Mouse (Mus musculus) heart, embryonic 12.5 days (tissue): ENCODE measurements at regions not wholly inside any gene's neighbourhood (a gene's known extent, or its start where the extent isn't known, plus 50 kb on each side); places are given as distances from the start of the nearest gene placed in this dataset.

Source experiments
- ATAC-seq: fragments of 200-750 bp; cut with Nextera tagmentation; 2 replicates; pipeline ENCODE4 v1.8.0; 2017; ENCODE audit warnings: moderate TSS enrichment, moderate library complexity; ENCODE audit not compliant: insufficient number of reproducible peaks, low FRiP score
- H3K27ac ChIP-seq: fragments of 300-500 bp; sonication (generic); 2 replicates; pipeline ENCODE4 v1.5.1; 2016; ENCODE audit warnings: mild to moderate bottlenecking, moderate library complexity; ENCODE audit not compliant: poor library complexity, severe bottlenecking
- H3K27me3 ChIP-seq: fragments of 300-500 bp; sonication (generic); replicated peaks from 2 replicates; pipeline ENCODE4 v1.6.1; 2016; ENCODE audit warnings: mild to moderate bottlenecking, moderate library complexity
- H3K36me3 ChIP-seq: fragments of 300-500 bp; sonication (generic); 2 replicates; pipeline ENCODE4 v1.6.1; 2016; ENCODE audit warnings: mild to moderate bottlenecking, moderate library complexity
- H3K4me1 ChIP-seq: fragments of 300-500 bp; sonication (generic); replicated peaks from 2 replicates; pipeline ENCODE4 v1.6.1; 2016; ENCODE audit warnings: mild to moderate bottlenecking
- H3K4me2 ChIP-seq: fragments of 300-500 bp; sonication (generic); 2 replicates; pipeline ENCODE4 v1.6.1; 2016; ENCODE audit warnings: mild to moderate bottlenecking, moderate library complexity
- H3K4me3 ChIP-seq: fragments of 300-500 bp; sonication (generic); 2 replicates; pipeline ENCODE4 v1.5.1; 2016; ENCODE audit warnings: mild to moderate bottlenecking
- H3K9ac ChIP-seq: fragments of 300-500 bp; sonication (generic); 2 replicates; pipeline ENCODE4 v1.6.1; 2016; ENCODE audit warnings: mild to moderate bottlenecking, moderate library complexity
- H3K9me3 ChIP-seq: fragments of 300-500 bp; sonication (generic); replicated peaks from 2 replicates; pipeline ENCODE4 v1.6.1; 2016; ENCODE audit warnings: mild to moderate bottlenecking, moderate library complexity
- WGBS: fragments of 180-500 bp; shearing (Covaris S2); methylation state at CpG from one replicate; pipeline ENCODE4 v1.1.7; 2016; 5-methylcytosine and 5-hydroxymethylcytosine counted together

DNA sequence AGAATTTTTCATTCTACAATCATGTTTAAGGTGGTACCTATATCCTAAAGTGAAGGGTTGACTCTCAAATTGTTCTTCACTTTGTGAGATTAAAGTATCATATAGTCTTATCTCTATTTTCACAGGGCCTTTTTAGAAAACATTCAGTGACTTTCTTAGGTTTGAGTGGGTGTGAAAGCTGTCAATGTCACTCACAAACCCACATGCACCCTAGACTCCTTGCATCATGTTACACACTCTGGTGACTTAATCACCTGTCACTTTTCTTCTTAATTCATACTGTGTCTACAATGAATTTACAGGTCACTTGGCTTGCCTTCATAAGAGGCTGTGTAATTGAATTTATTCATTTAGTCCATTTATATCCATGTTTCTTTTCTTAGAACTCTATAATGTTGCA, 1026.8 kb upstream of the Alcam start:
- no peak overlapping the region for H3K4me3 ChIP-seq
- H3K27me3 ChIP-seq: no peaks in the 10 kb centered on the region
- H3K9me3 ChIP-seq: no peaks in the 10 kb centered on the region
- no peaks in the 10 kb centered on the region for H3K4me1 ChIP-seq
- no peak overlapping the region for H3K9ac ChIP-seq
- H3K27ac ChIP-seq: no peak overlapping the region
- H3K36me3 ChIP-seq: no peaks in the 10 kb centered on the region
- ATAC-seq: no peak
- no peak overlapping the region for H3K4me2 ChIP-seq

DNA sequence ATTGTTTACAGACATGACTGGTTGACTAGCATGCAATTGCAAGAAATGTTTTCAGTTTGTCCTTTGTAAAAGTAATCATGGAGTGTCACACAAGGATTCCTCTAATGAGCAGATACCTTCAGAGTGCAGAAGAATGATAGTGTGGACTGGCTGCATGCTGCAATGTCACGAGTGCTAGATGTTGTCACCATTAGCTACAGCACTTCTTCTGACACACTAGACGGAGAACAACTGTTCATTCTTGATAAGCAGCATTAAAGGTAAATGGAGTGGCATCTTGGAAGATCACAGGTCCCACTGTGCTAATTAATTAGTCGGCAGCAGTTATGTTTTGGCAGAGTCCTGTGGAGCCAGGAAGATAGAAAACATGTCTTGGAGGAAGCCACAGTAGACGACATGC, 985.6 kb upstream of the Alcam start:
- no peak for ATAC-seq
- Histone ChIP-seq H3K4me2 (no peak overlapping the region), H3K9ac (no peak overlapping the region), H3K4me1 (no peaks in the 10 kb centered on the region), H3K27ac (no peak overlapping the region), H3K4me3 (no peak overlapping the region), H3K9me3 (no peaks in the 10 kb centered on the region), H3K36me3 (no peaks in the 10 kb centered on the region), H3K27me3 (no peaks in the 10 kb centered on the region)
- 61% methylated on average over 4 of the region's 4 CpGs for WGBS

DNA sequence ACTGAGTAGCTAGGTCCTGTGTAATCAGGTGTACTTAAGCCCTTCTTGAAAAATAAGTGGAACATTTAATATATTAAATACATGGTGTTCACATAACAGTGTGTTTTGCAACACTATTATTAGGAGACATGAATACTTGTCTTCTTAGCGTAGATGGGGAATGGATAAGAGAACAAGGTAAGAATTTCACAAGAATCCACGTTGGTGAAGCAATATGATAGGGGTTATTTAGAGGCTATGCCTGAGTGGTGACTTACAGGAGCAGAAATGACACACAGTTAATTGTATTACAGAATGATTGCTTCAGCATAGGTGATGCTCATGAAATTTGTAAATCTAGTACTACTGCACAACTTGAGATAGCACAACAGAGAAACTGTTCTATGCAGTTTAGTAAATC, 964.5 kb upstream of the Alcam start:
- no peaks in the 10 kb centered on the region for H3K36me3 ChIP-seq
- no peaks in the 10 kb centered on the region for H3K27me3 ChIP-seq
- no peaks in the 10 kb centered on the region for H3K9me3 ChIP-seq
- ATAC-seq: no peak
- H3K4me3 ChIP-seq: no peak overlapping the region
- H3K4me1 ChIP-seq: no peaks in the 10 kb centered on the region
- no peak overlapping the region for H3K9ac ChIP-seq
- H3K4me2 ChIP-seq: no peak overlapping the region
- WGBS: 58% methylated on average over 2 of the region's 2 CpGs
- no peak overlapping the region for H3K27ac ChIP-seq

DNA sequence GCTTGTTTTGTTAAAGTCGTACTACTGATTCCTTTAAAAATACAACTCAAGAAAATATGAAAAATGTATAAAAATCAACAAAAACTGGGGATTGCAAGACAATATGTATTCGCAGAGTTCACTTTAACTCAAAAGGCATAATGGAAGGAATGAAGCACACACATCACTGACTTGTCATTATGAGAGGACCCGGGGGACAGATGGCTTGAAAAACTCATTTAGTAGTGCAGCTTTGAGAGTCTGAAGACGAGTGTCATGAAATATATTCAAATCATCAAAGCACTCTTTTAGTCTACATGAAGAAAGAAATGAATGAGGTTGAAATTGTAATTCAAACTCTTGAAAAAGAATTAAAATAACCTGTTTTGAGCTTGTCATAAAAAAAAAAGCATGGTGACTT, 931.3 kb upstream of the Alcam start:
- no peak overlapping the region for H3K4me3 ChIP-seq
- H3K36me3 ChIP-seq: no peaks in the 10 kb centered on the region
- no peak for ATAC-seq
- no peak overlapping the region for H3K9ac ChIP-seq
- H3K9me3 ChIP-seq: peaks cover 4% of the 10 kb centered on the region; the same call in 1 of the 2 replicates
- no peaks in the 10 kb centered on the region for H3K27me3 ChIP-seq
- H3K4me1 ChIP-seq: no peaks in the 10 kb centered on the region
- no peak overlapping the region for H3K4me2 ChIP-seq
- H3K27ac ChIP-seq: no peak overlapping the region
- 76% methylated on average over 4 of the region's 4 CpGs for WGBS

DNA sequence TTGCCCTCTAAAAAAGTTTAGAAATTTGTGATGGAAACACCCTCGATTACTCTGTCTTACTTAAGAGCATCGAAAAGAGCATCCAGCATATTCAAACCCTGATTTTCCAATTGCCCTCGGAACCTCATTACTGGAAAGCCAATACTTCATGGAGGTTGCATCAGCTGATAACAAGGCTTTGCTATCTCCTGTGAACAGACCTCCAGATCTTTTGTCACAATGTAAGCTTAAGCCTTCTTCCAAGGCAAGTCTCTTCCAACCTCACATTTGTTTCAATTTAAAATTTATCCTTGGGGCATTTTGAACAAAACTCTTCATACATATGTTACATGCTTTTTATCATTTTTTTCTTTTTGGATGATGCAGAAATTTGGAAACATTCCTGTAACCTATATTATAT, 888.3 kb upstream of the Alcam start:
- H3K27me3 ChIP-seq: no peaks in the 10 kb centered on the region

GRCm38 (mm10) chr16:53326353-53326752, 872.5 kb upstream of the Alcam start:
- Histone ChIP-seq H3K27ac (no peak overlapping the region), H3K9ac (no peak overlapping the region), H3K36me3 (no peaks in the 10 kb centered on the region), H3K9me3 (no peaks in the 10 kb centered on the region), H3K27me3 (no peaks in the 10 kb centered on the region), H3K4me3 (no peak overlapping the region), H3K4me2 (no peak overlapping the region), H3K4me1 (no peaks in the 10 kb centered on the region)
- no peak for ATAC-seq

More for the DNA sequence above, 888.3 kb upstream of the Alcam start:
- Histone ChIP-seq H3K9me3 (no peaks in the 10 kb centered on the region), H3K4me2 (no peak overlapping the region), H3K4me3 (no peak overlapping the region), H3K27ac (no peak overlapping the region), H3K9ac (no peak overlapping the region), H3K4me1 (no peaks in the 10 kb centered on the region), H3K36me3 (no peaks in the 10 kb centered on the region)
- no peak for ATAC-seq
- WGBS: 71% methylated on average over 3 of the region's 3 CpGs

DNA sequence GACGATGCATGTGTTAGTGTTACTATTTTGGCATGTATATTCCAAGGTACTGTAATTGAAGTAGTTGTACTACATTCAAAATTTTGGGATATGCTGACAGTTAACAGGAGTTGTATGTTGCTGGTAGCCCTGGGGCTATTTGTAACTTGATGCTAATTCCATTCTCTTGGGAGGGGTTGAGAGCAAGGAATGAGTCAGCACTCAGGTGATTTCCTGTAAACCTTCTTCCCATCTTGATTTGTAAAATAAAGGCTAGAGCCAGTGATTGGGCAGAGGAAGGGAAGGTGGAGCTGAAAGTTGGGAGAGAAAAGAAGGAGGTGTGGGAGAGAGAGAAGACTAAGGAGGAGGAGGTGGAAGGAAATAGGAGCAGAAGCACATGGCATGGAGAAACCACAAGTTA, 838.2 kb upstream of the Alcam start:
- ATAC-seq: no peak
- 66% methylated on average over 1 of the region's 1 CpGs for WGBS
- no peaks in the 10 kb centered on the region for H3K27me3 ChIP-seq
- no peak overlapping the region for H3K9ac ChIP-seq
- no peak overlapping the region for H3K27ac ChIP-seq
- no peak overlapping the region for H3K4me2 ChIP-seq
- H3K36me3 ChIP-seq: no peaks in the 10 kb centered on the region
- H3K4me1 ChIP-seq: no peaks in the 10 kb centered on the region
- H3K9me3 ChIP-seq: no peaks in the 10 kb centered on the region
- no peak overlapping the region for H3K4me3 ChIP-seq

- Histone ChIP-seq H3K4me1 (no peaks in the 10 kb centered on the region), H3K27me3 (no peaks in the 10 kb centered on the region), H3K4me2 (no peak overlapping the region), H3K9me3 (no peaks in the 10 kb centered on the region), H3K36me3 (no peaks in the 10 kb centered on the region), H3K4me3 (no peak overlapping the region), H3K9ac (no peak overlapping the region), H3K27ac (no peak overlapping the region)
- ATAC-seq: no peak
- 68% methylated on average over 2 of the region's 2 CpGs for WGBS
These were observed 828.1 kb upstream of the Alcam start for GRCm38 (mm10) chr16:53282014-53282413.

- no peak overlapping the region for H3K4me2 ChIP-seq
- WGBS: 19% methylated on average over 3 of the region's 3 CpGs
- H3K27me3 ChIP-seq: no peaks in the 10 kb centered on the region
- H3K4me3 ChIP-seq: no peak overlapping the region
- H3K36me3 ChIP-seq: no peaks in the 10 kb centered on the region
- no peaks in the 10 kb centered on the region for H3K9me3 ChIP-seq
- ATAC-seq: no peak
- H3K27ac ChIP-seq: no peak overlapping the region
- H3K9ac ChIP-seq: no peak overlapping the region
- H3K4me1 ChIP-seq: no peaks in the 10 kb centered on the region
These were observed 812.2 kb upstream of the Alcam start for GRCm38 (mm10) chr16:53266116-53266515.

- Histone ChIP-seq H3K4me3 (no peak overlapping the region), H3K27me3 (no peaks in the 10 kb centered on the region), H3K27ac (no peak overlapping the region), H3K4me2 (no peak overlapping the region), H3K4me1 (no peaks in the 10 kb centered on the region), H3K36me3 (no peaks in the 10 kb centered on the region), H3K9ac (no peak overlapping the region), H3K9me3 (no peaks in the 10 kb centered on the region)
- 69% methylated on average over 1 of the region's 1 CpGs for WGBS
- no peak for ATAC-seq
These were observed 791.5 kb upstream of the Alcam start for GRCm38 (mm10) chr16:53245365-53245764.

DNA sequence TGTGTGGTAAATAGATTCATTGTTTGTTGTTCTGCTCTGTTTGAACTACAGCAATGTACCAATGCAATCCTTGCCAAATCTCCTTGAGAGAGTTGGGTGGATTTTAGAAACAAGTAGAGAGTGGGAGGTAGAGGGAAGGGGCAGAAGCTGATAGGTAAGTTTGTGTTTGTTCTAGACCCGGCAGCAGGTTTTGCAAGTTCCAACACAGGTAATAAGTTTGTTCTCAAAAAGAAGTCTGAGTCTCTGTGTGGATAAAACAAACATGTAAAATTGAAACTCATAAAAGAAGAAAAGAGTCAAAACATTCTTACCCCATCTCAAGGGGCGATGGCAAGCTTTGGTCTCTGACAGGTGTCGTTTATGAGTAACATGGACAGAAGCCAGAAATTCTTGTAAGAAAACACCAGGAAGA, 788.3 kb upstream of the Alcam start:
- Histone ChIP-seq H3K4me1 (no peaks in the 10 kb centered on the region), H3K27ac (no peak overlapping the region), H3K36me3 (no peaks in the 10 kb centered on the region), H3K27me3 (no peaks in the 10 kb centered on the region), H3K9me3 (no peaks in the 10 kb centered on the region), H3K4me3 (no peak overlapping the region), H3K9ac (no peak overlapping the region), H3K4me2 (no peak overlapping the region)
- 82% methylated on average over 3 of the region's 3 CpGs for WGBS
- ATAC-seq: no peak

DNA sequence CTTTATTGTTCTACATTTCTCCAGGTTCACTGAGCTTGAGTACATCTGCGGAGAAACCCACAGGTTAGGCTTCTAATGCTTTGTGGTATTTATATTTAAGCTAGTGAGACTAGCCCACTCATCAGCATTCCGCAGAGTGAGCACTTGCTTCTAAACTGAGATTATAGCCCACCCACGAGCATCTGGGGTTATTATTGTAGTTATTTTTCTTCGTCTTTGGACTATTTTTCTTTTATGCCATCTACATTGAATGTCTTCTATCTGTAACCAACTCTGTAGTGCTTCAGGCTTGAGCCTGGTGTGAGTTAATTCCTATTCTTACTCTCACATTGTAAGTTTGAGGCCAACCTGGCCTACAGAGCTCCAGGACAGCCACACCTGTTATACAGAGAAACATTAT, 765.0 kb upstream of the Alcam start:
- Histone ChIP-seq H3K4me3 (no peak overlapping the region), H3K27ac (no peak overlapping the region), H3K36me3 (no peaks in the 10 kb centered on the region), H3K27me3 (no peaks in the 10 kb centered on the region), H3K9ac (no peak overlapping the region), H3K4me1 (no peaks in the 10 kb centered on the region), H3K4me2 (no peak overlapping the region), H3K9me3 (no peaks in the 10 kb centered on the region)
- 71% methylated on average over 4 of the region's 4 CpGs for WGBS
- no peak for ATAC-seq
